Mouse (Mus musculus): ENCODE data around the gene Hmgcs2. TPM values are rescaled to one million over a fixed set of nuclear protein-coding genes. Genes with fewer than 3 reads are reported as not detected.

Gene Hmgcs2
- total RNA-seq (2023): 0.53 TPM

DNA sequence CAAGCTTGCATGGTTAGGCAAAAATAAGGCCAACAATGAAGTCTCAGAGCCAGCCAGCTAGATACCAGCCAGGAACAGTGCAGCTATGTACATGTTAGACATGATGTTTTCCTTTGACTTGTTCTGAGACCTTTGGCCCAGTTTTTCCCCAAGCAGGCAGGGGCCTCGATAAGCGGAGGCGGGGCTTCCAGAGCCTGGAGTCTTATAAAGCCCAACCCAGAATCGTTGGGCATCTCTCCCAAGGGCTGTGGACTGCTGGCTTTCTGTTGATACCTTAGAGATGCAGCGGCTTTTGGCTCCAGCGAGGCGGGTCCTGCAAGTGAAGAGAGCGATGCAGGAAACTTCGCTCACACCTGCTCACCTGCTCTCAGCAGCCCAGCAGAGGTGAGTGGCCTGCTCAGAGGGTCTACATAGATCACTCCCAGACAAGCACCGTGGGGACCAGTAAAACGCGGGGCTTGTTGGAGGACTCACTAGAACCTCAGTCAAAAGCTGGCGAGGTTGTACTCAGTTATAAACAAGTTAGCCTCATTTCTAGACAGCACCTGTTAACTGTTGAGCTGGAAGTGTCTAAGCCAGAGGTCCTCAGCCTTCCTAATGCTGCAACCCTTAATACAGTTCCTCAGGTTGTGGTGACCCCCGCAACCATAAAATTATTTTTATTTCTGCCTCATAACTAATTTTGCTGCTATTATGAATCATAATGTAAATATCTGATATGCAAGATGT, at the start of gene Hmgcs2:
Gene Hmgcs2 (plus strand): TSS at position 232 of the 729 bp plus-strand sequence.

DNA sequence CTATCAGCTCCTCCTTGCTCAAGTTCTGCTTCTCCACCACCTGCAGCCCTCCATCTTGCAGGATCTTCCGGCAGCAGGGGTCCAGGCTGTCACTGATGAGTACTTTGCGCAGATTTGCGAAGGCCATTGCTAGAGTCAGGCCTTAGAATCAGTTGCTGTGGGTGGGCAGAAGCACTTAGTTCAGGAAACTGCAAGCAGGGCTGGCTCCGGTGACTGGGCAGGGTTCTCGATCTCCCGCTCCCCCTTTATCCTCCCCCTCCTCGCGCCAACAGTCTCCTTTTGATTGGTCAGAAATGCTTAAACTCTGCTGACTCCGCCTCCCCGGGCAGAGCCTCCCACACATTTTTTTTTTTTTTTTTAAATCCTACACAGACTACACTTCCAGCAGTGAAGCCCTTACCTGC, 59.5 kb downstream of the Hmgcs2 start, which contains the start of gene Phgdh:
Gene Phgdh (minus strand): TSS at position 285 of the 404 bp plus-strand sequence.

Other genes starting within 250 kb of the Hmgcs2 start
- 1.7 TPM for gene Adam30, start 119.8 kb upstream of the Hmgcs2 start, total RNA-seq (2023)
- gene Reg4, start 58.3 kb upstream of the Hmgcs2 start, total RNA-seq (2023): not detected
- 44.2 TPM for gene Phgdh, start 59.6 kb downstream of the Hmgcs2 start, total RNA-seq (2023)
- not detected for gene Zfp697, start 102.0 kb downstream of the Hmgcs2 start, total RNA-seq (2023)
- gene Gm4450, start 176.7 kb downstream of the Hmgcs2 start, total RNA-seq (2023): not detected
- not detected for gene Hsd3b4, start 230.1 kb downstream of the Hmgcs2 start, total RNA-seq (2023)